Mouse (Mus musculus) adrenal gland, postnatal 25 days (tissue): ENCODE measurements around the gene Zfp180. TPM values are rescaled to one million over a fixed set of nuclear protein-coding genes. Genes with fewer than 3 reads are reported as not detected.
A peak's percentile ranks its signal among the peaks of the same experiment; 100 is the strongest.
"Not testable (repeated sequence)": the region's sequence is repeated elsewhere in the genome, so short reads cannot be mapped to it uniquely, and the experiment has no call there.

Source experiments
- DNase-seq: peaks from one replicate; pipeline ENCODE4 v3.0.0; 2021; ENCODE audit warnings: mixed read lengths
- long read RNA-seq: library from polyadenylated mRNA; stranded (forward); transcript quantifications from one replicate; pipeline ENCODE4 v2.0.0, GENCODE M21; 2021
- total RNA-seq: library from RNA; stranded (reverse); gene quantifications from 2 replicates; pipeline ENCODE4 v1.2.3, GENCODE M21; 2021

Zfp180 gene
- total RNA-seq, result 26.6 and 27.0 TPM in 2 replicates
- long read RNA-seq, partial matches to known transcripts, result 0 of 4 reads
- long read RNA-seq, other reads (novel, unspliced or antisense), result 2 of 4 reads

DNA sequence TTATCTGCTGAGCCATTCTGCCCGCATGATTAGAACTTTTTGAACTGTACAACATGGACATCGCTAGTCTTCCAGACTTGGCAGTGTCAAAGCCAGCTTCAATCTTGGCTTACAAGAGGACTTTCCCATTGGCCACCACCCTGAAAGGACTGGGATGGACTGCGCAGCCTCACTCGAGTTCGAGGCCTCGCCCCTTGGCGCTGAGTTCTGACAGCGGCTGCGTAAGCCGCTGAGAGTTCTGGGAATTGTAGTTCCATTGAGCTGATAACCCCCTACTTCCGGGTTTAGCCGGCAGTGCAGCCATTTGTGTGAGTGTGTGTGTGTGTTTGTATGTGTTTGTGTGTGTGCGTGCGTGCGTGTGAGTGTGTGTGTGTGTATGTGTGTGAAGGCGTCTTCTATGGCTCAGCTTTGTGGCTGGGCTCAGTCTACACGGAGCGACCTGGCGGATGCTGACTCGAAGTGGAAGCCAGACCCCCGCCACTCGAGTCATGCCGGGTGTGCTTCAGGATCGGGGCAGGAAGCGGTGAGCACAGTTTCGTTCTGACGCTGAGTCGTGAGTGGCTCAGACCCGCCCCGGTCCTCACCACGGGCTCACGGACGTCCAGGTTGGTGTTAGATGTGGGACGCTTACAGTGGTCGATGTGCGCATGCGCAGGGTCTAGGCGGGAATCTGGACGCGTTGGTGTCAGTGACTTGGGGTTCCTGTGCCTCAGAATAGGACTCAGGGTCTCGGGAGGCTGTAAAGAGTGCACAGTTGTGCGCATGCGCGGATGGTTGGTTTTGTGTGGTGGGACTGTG, at the start of gene Zfp180:
Gene Zfp180 (plus strand): TSS at position 291 of the 798 bp plus-strand sequence.
- DNase-seq, result peak; percentile 92

DNA sequence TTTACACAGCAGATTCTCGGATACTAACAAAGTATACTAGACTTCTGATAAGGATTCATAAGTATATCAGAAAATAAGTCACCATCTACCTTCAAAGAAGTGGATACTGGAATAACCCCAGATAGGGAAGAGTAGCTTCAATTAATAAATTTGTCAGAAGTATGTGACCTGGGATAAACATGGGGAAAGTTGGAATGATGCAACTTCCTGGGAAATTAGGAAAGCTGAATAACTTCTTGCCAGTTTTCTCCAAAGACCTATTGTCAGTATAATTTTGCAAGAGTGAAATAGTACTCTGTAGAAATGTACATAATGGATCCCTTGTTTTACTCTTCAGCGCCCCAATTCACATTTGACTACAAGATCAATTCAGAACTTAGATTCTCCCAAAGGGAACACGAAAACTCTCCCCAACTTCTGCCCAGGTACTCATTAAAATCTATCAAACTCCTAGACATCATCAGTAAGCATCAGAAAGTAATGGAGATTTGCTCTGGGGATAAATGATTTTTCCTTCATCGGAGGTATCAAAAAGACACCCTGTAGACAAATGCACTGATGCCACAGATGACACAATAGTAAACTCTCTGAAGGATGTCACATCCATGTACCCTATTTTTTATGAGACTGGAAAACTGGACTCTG, 28.9 kb upstream of the Zfp180 start, which contains the start of gene Vmn1r183:
Gene Vmn1r183 (plus strand): TSS at position 595 of the 645 bp plus-strand sequence.
- DNase-seq, result no peak

DNA sequence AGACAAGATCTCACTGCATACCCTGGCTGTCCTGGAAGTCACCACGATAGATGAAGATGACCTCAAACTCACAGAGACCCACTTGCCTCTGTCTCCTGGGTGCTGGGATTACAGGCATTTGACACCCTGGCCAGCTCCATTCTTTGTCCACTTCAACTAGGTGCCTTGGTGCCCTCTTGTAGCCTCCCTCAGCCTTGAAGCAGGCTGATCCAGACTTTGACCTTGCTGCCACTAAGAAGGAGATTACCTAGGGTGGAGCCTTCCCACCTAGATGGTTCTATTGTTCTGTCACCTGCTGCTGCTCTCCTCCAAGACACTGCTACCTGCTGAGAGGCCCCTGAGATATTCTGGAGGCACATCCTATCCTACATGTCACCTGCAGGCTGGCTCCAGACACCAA, 7.3 kb upstream of the Zfp180 start:
- not testable (repeated sequence) for DNase-seq

DNA sequence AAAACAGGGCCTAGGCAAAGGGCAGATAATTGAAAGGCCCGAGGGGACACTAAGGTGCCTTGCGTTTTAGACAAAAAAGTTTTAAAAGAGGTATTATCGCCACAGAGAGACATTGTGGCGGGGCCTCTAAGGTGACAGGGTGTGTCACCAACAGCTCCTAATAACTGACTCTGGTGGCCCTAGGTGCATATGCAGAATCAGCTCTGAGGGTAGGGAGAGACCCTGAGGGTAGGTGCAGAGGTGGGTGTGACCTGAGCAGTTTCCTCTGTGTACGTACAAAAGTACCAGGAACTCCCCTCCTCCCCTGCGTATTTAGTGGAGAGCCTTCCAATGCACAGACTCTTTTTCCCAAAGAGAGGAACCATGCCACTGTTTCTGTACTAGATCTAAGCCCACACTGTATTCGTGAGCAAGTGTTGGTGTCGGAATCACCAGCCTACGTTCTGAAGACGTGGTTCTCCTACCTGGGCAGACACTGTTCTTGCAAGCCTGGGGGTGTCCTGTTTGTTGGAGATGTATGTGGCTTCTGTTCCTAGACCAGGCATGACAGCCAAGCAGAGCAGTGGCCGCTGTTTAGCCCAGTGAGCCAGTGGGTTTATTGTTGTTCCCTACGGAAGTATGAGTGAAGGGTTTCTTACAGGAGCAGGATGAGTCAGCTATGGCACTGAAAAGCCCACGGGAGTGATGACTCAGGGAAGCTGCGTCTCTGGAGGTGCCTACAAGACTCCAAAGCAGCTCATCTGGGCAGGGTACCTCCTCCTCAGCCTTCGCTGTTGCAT, 922 bp downstream of the Zfp180 start:
- DNase-seq, result no peak

DNA sequence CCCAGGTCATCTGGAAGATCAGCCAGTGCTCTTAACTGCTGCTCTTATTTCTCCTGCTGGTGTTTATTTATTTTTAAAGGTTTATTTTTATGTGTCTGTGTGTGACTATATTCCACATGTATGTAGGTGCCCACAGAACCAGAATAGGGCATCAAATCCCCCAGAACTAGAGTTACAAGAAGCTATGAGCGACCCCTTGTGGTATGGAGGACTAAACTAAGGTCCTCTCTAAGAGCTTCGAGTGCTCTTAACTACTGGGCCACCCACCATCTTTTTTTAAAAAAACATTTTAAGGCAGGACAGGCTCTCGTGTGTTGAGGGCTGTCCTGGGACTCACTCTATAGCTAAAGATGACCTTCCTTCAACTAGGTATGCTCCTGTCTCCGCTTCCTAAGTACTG, 5.1 kb downstream of the Zfp180 start:
- DNase-seq, result no peak

DNA sequence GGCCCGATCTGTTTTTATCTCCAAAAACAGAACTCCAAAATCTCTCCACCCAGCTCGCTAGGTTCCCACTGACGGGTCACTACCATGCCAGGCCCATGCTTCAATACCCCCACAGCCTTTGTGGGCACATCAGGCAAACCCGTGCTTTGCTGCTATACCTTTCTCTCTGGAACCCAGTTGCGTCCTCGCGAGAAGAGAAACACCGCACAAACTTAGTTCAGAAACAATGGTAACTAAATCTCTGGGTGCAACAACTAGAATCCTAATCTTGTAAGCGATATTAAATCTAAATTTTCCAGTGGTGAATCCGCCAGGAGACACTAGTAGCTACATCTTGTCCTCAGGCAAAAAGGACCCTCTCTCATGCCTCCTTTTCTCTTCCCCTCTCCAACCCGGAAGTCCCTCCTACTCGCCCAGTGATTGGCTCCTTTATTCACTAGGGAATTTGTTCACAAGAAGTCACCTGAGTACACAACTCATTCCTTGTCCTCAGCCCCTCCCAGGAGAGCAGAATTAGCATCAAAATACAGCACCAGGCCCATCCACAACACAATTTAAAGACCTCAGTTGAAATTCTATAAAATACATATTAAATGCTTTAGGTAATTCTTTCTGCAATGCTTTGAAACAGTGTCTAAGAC, 5.9 kb downstream of the Zfp180 start:
- DNase-seq, result no peak

DNA sequence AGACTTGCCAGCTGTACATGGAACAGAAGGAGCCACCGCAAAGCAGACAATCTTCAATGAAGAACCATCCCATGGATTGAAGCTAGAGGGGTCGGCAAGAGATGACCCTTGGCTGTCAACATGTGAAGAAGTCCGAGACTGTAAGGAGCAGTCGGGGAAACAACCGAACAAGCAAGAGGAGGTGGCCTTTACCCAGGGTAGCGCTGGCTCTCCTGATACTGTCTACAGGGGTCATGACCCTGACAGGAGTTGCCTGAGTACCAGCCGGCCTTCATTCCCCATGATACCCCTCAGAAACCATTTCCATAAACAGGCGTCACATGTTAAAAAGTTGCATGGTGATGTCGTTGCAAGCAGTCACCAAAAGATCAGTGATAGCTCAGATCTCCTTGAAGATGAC, 22.7 kb downstream of the Zfp180 start:
- DNase-seq, result no peak

DNA sequence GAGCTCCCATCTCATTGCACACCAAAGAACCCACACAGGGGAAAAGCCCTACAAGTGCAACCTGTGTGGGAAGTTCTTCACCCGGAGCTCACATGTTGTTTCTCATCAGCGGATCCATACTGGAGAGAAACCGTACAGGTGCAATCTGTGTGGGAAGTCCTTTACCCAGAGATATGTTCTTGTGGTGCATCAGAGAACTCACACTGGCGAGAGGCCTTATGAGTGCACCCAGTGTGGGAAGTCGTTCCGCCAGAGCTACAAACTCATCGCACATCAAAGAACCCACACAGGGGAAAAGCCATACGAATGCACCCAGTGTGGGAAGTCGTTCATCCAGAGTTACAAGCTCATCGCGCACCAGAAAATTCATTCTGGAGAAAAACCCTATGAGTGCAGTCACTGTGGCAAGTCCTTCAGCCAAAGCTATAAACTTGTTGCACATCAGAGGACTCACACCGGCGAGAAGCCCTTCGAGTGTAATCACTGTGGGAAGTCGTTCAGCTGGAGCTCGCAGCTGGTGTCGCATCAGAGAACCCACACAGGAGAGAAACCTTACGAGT, 23.5 kb downstream of the Zfp180 start:
- no peak for DNase-seq

DNA sequence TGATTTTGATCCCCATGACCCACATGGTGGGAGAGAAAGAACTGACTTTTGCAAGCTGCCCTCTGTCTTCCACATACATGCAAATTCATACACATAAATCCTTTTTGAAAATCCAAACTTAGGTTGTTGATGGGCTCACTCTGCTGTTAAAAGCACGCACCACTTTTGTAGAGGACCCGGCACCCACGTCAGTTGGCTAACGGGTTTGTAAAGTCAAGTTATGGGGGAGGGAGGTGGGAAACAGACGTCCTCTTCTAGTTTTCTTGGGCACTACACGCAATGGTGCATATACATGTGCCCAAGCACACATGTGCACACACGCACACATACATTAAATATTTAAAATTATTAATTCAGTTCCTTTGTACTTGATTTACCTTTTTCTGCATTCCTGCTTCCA, 29.1 kb downstream of the Zfp180 start:
- no peak for DNase-seq

DNA sequence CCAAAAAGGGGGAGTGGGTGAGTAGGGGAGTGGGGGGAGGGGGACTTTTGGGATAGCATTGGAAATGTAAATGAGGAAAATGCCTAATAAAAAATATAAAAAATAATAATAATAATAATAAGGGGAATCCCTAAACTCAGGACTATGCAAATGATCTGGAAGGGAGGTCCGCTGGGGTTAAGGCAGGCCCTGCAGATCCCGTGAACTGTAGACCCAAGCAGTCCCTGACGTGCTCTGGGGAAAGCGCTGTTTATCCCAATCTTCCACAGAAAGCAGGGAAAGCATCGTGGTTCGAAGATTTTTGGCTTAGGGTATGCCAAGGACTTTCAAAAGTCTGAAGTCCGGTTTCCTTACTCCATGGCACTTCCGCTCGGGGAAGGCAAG, 30.0 kb downstream of the Zfp180 start:
- no peak for DNase-seq

DNA sequence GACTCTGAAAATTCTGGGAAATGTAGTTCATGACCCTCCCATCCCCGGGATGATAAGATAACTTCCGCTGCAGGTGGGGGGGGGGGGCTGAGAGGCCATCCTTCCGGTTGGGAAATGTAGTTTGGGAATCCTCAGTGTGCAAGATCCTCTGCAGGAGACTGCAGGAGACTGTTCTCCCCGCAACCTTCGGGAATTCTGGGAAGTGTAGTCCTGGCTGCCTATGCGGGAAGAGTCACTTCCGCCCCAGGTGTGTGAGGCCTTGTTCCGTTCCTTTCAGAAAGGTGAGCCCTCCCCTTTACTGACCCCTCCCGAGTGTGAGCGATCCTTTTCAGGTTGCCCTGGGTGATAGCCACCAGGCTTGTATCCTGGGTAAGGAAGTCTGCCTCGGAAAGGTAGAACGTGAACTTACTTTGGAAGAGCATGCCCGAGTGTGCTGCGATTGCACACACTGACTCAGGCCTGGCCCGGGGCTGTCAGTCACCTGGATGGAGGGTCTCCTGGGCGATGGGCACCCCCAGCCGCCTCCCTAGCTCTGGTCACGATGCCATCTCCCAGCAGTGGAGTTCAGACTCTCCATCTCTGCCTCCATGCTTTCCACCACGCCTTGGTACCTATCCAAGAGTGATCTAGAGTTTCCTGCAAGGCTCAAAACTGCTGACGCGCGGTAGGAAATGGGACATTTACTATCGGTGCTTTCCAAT, 30.6 kb downstream of the Zfp180 start, which contains the start of gene Zfp112:
Gene Zfp112 (plus strand): TSS at position 159 of the 701 bp plus-strand sequence.
- peak; percentile 66 for DNase-seq

DNA sequence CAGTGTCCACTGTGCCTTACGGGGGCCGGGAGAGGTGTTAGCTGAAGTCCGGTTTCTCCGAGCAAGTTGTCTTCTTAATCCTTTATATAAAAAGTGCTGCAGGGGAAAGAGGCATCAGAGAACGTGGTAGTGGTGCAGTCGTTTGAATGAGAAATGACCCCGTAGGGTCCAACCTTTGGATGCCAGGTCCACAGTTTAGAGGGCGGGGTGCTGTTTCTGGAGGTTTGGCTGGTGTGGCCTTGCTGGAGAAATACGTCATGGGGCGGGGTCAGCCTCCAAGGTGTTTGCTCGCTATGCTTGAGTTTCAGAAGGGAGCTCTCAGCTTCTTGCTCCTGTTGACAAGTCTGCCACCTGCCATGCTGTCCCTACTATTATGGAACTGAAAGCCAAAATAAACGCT, 31.3 kb downstream of the Zfp180 start:
- DNase-seq, result peak; percentile 57

DNA sequence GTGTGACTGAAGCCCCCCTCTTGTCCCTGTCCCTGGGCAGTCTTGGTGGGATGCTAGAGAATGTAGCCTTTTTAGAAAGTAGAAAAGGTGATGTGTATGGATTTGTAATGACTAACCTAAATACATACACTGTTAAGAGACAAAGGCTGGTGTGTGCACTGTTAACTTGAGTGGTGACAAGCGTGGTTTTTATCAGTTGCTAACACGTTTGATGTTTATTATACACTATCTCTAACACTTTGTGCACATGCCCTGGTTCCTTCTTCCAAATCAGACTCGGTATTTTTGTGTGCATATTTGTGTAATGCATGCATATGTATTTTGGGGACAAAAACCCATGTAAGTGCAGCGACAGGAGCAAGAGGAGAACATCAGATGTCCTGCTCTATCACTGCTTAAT, 34.9 kb downstream of the Zfp180 start:
- no peak for DNase-seq

DNA sequence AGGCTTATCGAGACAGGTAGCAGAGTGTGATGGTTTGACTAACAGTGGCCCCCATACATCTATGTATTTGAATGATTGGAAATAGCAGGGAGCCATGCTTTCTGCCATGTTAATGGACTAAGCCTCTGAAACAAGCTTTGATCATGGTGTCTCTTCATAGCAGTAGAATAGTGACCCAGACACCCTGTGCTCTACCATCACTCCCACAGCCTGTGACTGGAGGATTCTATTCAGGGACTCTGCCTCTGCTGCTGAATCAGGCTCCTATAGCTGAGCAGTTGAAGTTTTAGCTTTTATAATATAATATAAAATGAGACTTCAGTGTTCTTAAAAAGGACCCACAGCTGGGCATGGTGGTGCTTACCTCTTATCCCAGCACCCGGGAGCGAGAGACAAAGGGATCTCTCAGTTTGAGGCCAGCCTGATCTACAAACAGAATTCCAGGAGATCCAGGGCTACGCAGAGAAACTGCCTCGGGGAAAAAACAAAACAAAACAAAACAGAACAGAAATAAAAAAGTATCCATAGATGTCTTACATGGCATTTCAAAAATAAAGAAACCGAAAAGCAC, 51.8 kb downstream of the Zfp180 start:
- DNase-seq, result no peak

DNA sequence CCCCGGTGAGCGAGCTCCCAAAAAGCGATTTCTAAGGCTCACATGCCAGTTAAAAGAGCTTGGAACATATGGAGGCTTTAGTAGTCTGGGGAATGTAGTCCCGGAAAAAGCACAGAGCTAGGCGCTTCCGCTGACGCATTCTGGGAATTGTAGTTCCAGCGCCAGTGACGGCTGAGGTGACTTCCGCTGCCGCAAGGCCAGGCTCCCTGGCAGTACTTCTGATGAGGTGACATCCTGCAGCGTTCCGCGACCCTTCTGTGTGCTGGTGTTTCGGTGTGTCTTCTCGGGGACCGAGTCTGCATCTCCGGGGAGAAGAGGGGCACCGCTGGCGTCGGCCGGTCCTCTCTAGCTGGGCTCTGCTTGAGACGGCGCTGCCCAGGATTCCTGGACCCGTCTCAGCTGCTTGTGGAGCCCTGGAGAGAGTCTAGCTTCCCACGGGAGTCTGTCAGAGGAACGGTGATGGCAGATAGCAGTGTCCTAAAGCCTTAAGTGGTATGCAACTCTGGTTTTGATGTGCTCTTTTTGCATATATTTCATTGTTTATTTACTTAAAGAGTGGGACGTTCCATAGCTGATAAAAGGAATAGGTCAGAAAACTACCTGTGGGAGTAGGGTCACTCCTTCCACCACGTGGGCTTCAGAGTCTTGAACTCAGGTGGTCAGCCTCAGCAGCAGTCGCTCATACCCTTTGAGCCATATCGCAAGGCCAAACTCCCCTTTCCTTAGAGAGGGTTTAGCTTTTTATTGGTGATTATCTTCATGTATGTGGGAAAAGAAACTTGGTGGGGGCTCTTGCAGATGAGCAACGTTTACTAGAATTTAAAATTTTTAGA, 52.5 kb downstream of the Zfp180 start, which contains the start of gene Zfp235:
Gene Zfp235 (plus strand): TSS at position 174 of the 833 bp plus-strand sequence.
- DNase-seq, result peak; percentile 80

DNA sequence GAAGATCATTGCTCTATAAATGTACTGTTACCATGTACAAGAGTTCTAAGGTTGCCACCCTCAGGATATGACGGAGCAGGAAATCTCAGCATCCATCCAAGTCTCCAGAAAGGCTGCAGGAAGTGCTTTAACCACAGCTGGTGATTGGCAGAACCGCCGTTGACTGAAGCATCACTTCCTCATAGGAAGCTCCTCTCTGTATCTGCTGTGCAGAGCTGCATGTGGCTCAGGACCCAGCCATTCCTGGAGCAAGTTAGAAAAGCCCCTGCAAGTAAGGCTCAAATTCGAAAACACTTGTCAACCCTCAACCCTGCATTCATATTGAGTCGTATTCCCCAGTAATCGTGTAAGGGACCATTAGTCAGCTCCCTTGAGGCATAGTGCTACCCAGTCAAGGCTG, 60.8 kb downstream of the Zfp180 start:
- DNase-seq, result no peak

DNA sequence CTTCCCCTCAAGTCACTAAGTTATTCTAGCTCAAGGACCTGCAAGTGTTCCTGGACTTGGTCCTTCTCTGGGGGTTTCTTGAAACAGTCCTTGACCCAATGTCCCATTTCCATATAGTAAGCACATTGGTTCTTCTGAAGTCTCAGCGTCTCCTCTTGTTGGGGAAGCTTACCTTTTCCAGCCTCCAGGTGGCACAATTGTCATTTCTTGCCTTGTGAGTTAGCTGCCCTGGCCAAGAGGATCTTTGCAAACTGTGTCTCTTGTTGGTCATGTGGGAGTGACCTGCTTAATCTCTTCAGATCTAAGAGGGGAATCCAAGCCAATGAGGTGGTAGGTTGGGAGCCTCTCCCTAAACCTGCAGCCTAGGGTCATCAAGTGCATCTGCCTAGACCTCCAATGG, 71.5 kb downstream of the Zfp180 start:
- no peak for DNase-seq
